Mouse (Mus musculus): ENCODE measurements around the gene Fam49a. TPM values are rescaled to one million over a fixed set of nuclear protein-coding genes. Genes with fewer than 3 reads are reported as not detected.

The Fam49a gene
- polyA plus RNA-seq, 1 experiment from 2014 or later: 22.3 TPM

DNA sequence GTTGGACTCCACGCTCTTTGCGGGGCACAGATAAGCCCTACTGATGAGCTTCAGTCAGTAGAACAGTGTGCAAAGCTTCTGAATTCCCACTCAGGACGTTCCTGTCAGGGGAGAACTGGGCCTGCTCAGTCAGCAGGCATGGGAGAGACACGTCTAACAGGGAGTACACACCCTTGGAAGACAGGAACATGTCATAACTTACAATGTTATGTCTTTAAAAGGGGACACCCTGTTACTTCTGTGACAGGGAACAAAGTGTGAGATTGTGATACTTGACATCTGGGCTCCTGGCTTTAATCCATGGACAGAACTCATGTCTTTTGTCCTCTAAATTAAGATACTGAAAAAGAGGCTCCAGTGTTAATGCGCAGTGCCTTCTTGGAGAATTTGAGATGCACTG lies 72.5 kb downstream of the Fam49a start:
- H3K27me3 ChIP-seq: no peaks in the 10 kb centered on the region
- H3K27ac ChIP-seq: no peak overlapping the region
- H3K4me3 ChIP-seq: no peak overlapping the region
- H3K9me3 ChIP-seq (replicated peaks): no peaks in the 10 kb centered on the region
- H3K4me2 ChIP-seq: no peak overlapping the region
- 75% methylated on average over 5 of the region's 5 CpGs for WGBS
- 0 out of 2 replicates have a peak, but pooled peaks cover 3% of the 10 kb centered on the region for H3K36me3 ChIP-seq
- H3K9ac ChIP-seq: no peak overlapping the region
- ATAC-seq (replicated peaks; ENCODE audit: insufficient number of reproducible peaks, insufficient read depth, low FRiP score, low read depth): no peak
- 0 out of 2 replicates have a peak, but pooled peaks cover 3% of the 10 kb centered on the region for H3K4me1 ChIP-seq (replicated peaks)

- no peak for ATAC-seq (replicated peaks; ENCODE audit: insufficient number of reproducible peaks, insufficient read depth, low FRiP score, low read depth)
- no peaks in the 10 kb centered on the region for H3K27me3 ChIP-seq
Observed at GRCm38 (mm10) chr12:12335566-12335965, 73.6 kb downstream of the Fam49a start.

GRCm38 (mm10) chr12:12337378-12337777 lies 75.4 kb downstream of the Fam49a start:
- ATAC-seq (replicated peaks; ENCODE audit: insufficient number of reproducible peaks, insufficient read depth, low FRiP score, low read depth): no peak
- H3K4me1 ChIP-seq (replicated peaks): 0 out of 2 replicates have a peak, but pooled peaks cover 3% of the 10 kb centered on the region
- WGBS: 83% methylated on average over 6 of the region's 6 CpGs

More at GRCm38 (mm10) chr12:12335566-12335965, 73.6 kb downstream of the Fam49a start:
- WGBS: 87% methylated on average over 7 of the region's 7 CpGs
- Histone ChIP-seq H3K4me3 (no peak overlapping the region), H3K4me1 (replicated peaks) (0 out of 2 replicates have a peak, but pooled peaks cover 3% of the 10 kb centered on the region), H3K9ac (no peak overlapping the region), H3K27ac (no peak overlapping the region), H3K36me3 (0 out of 2 replicates have a peak, but pooled peaks cover 3% of the 10 kb centered on the region), H3K4me2 (no peak overlapping the region), H3K9me3 (replicated peaks) (no peaks in the 10 kb centered on the region)

GRCm38 (mm10) chr12:12343320-12343719 lies 81.4 kb downstream of the Fam49a start:
- Histone ChIP-seq H3K27me3 (no peaks in the 10 kb centered on the region), H3K9ac (no peak overlapping the region), H3K36me3 (no peaks in the 10 kb centered on the region), H3K4me2 (no peak overlapping the region), H3K27ac (no peak overlapping the region), H3K9me3 (replicated peaks) (no peaks in the 10 kb centered on the region), H3K4me1 (replicated peaks) (no peaks in the 10 kb centered on the region), H3K4me3 (no peak overlapping the region)
- no peak for ATAC-seq (replicated peaks; ENCODE audit: insufficient number of reproducible peaks, insufficient read depth, low FRiP score, low read depth)
- WGBS: 92% methylated on average over 2 of the region's 2 CpGs

More at GRCm38 (mm10) chr12:12337378-12337777, 75.4 kb downstream of the Fam49a start:
- no peaks in the 10 kb centered on the region for H3K27me3 ChIP-seq
- H3K27ac ChIP-seq: no peak overlapping the region
- 0 out of 2 replicates have a peak, but pooled peaks cover 3% of the 10 kb centered on the region for H3K36me3 ChIP-seq
- H3K9ac ChIP-seq: no peak overlapping the region
- H3K9me3 ChIP-seq (replicated peaks): no peaks in the 10 kb centered on the region
- no peak overlapping the region for H3K4me3 ChIP-seq
- H3K4me2 ChIP-seq: no peak overlapping the region

- Histone ChIP-seq H3K4me3 (no peak overlapping the region), H3K9ac (no peak overlapping the region), H3K27me3 (no peaks in the 10 kb centered on the region), H3K36me3 (no peaks in the 10 kb centered on the region), H3K27ac (no peak overlapping the region), H3K9me3 (replicated peaks) (no peaks in the 10 kb centered on the region), H3K4me2 (no peak overlapping the region), H3K4me1 (replicated peaks) (peaks cover 14% of the 10 kb centered on the region)
- ATAC-seq (replicated peaks; ENCODE audit: insufficient number of reproducible peaks, insufficient read depth, low FRiP score, low read depth): no peak
- WGBS: 85% methylated on average over 2 of the region's 2 CpGs
Observed at GRCm38 (mm10) chr12:12348625-12349024, 86.7 kb downstream of the Fam49a start.

GRCm38 (mm10) chr12:12349645-12350288 lies 87.8 kb downstream of the Fam49a start:
- ATAC-seq (replicated peaks; ENCODE audit: insufficient number of reproducible peaks, insufficient read depth, low FRiP score, low read depth): no peak
- no peak overlapping the region for H3K27ac ChIP-seq
- H3K9ac ChIP-seq: no peak overlapping the region
- no peaks in the 10 kb centered on the region for H3K36me3 ChIP-seq
- WGBS: 65% methylated on average over 6 of the region's 6 CpGs
- no peaks in the 10 kb centered on the region for H3K27me3 ChIP-seq
- H3K4me2 ChIP-seq: no peak overlapping the region
- H3K9me3 ChIP-seq (replicated peaks): no peaks in the 10 kb centered on the region
- peaks cover 22% of the 10 kb centered on the region for H3K4me1 ChIP-seq (replicated peaks)
- no peak overlapping the region for H3K4me3 ChIP-seq

GRCm38 (mm10) chr12:12351816-12352552 lies 90.0 kb downstream of the Fam49a start:
- Histone ChIP-seq H3K4me2 (no peak overlapping the region), H3K4me3 (no peak overlapping the region), H3K36me3 (no peaks in the 10 kb centered on the region), H3K9ac (no peak overlapping the region), H3K27me3 (no peaks in the 10 kb centered on the region), H3K4me1 (replicated peaks) (peaks cover 34% of the 10 kb centered on the region), H3K9me3 (replicated peaks) (no peaks in the 10 kb centered on the region), H3K27ac (peak overlapping the region; percentile 52; the same call in 1 of the 2 replicates)
- no peak; the same call in 1 of the 2 replicates for ATAC-seq (replicated peaks; ENCODE audit: insufficient number of reproducible peaks, insufficient read depth, low FRiP score, low read depth)
- 45% methylated on average over 11 of the region's 11 CpGs for WGBS

DNA sequence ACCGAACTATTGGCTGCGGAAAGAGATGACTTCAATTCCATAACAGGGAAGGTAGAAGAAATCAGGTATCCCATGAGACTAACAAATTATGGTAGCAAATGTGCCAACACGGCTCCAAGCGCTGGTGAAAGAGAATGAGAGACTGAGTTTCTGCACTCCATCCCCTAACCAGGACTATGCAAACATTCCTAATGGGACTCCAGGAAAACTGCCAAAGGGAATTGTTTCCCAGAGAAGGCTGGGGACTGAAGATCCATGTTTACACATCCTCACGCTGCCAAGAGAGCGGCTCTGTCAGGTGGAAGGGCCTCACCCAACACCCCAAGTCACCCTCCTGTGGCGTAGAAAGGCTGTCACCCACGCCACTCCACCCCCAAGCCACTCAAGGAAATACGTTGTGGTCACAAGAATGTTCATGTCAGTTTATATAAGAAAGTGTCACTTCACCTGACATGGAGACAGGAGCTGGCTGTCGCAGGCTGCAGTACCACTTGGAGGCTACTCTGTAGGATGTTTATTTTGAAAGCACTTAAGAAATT lies 92.2 kb downstream of the Fam49a start:
- H3K36me3 ChIP-seq: no peaks in the 10 kb centered on the region
- ATAC-seq (replicated peaks; ENCODE audit: insufficient number of reproducible peaks, insufficient read depth, low FRiP score, low read depth): no peak
- 53% methylated on average over 10 of the region's 10 CpGs for WGBS
- H3K9ac ChIP-seq: no peak overlapping the region; the same call in 1 of the 2 replicates
- H3K9me3 ChIP-seq (replicated peaks): no peaks in the 10 kb centered on the region
- H3K27me3 ChIP-seq: no peaks in the 10 kb centered on the region
- no peak overlapping the region for H3K4me3 ChIP-seq
- H3K4me1 ChIP-seq (replicated peaks): peaks cover 35% of the 10 kb centered on the region
- H3K27ac ChIP-seq: no peak overlapping the region; the same call in 1 of the 2 replicates
- no peak overlapping the region for H3K4me2 ChIP-seq

DNA sequence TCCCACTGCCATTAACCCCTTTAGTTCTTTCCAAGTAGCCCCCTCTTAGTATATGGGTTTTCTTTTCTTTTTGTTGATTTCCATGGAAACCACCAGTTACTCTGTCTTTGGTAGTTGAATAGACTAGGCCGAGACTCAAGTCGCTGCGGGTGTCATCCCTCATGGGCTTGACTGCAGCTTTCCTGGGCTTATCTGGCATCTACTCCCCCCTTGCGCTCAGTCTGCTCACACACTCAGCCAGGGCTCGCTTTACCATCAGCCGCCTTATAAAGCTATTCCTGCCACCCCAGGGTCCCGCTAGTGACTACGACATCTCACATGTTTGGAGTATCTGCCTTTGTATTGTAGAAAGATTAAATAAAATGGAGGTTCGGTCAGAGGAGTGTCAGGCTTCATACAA lies 94.1 kb downstream of the Fam49a start:
- Histone ChIP-seq H3K4me2 (peak overlapping the region; percentile 30), H3K27me3 (no peaks in the 10 kb centered on the region), H3K4me1 (replicated peaks) (peaks cover 34% of the 10 kb centered on the region), H3K4me3 (no peak overlapping the region), H3K27ac (peak overlapping the region; percentile 65), H3K36me3 (no peaks in the 10 kb centered on the region), H3K9ac (no peak overlapping the region), H3K9me3 (replicated peaks) (no peaks in the 10 kb centered on the region)
- ATAC-seq (replicated peaks; ENCODE audit: insufficient number of reproducible peaks, insufficient read depth, low FRiP score, low read depth): 0 out of 2 replicates have a peak, but pooled peaks have one; percentile 17
- WGBS: 27% methylated on average over 9 of the region's 9 CpGs

GRCm38 (mm10) chr12:12356463-12356862 lies 94.5 kb downstream of the Fam49a start:
- Histone ChIP-seq H3K9ac (no peak overlapping the region), H3K4me1 (replicated peaks) (peaks cover 30% of the 10 kb centered on the region), H3K4me2 (peak overlapping the region; percentile 30), H3K36me3 (no peaks in the 10 kb centered on the region), H3K27me3 (no peaks in the 10 kb centered on the region), H3K9me3 (replicated peaks) (no peaks in the 10 kb centered on the region), H3K27ac (peak overlapping the region; percentile 65), H3K4me3 (no peak overlapping the region)
- WGBS: 7% methylated on average over 1 of the region's 1 CpGs
- peak; percentile 69 for ATAC-seq (replicated peaks; ENCODE audit: insufficient number of reproducible peaks, insufficient read depth, low FRiP score, low read depth)

- Histone ChIP-seq H3K9me3 (replicated peaks) (no peaks in the 10 kb centered on the region), H3K4me3 (no peak overlapping the region), H3K27ac (peak overlapping the region; percentile 65), H3K27me3 (no peaks in the 10 kb centered on the region), H3K4me1 (replicated peaks) (peaks cover 25% of the 10 kb centered on the region), H3K4me2 (no peak overlapping the region), H3K9ac (no peak overlapping the region), H3K36me3 (no peaks in the 10 kb centered on the region)
- ATAC-seq (replicated peaks; ENCODE audit: insufficient number of reproducible peaks, insufficient read depth, low FRiP score, low read depth): no peak
- 44% methylated on average over 5 of the region's 5 CpGs for WGBS
Observed at GRCm38 (mm10) chr12:12356946-12357345, 95.0 kb downstream of the Fam49a start.

Measured in heart, embryonic 15.5 days (tissue).